Mouse (Mus musculus) liver, embryonic 14.5 days (tissue): Measurements from ENCODE around the gene Syt8. TPM values are rescaled to one million over a fixed set of nuclear protein-coding genes. Genes with fewer than 3 reads are reported as not detected.

ENCODE experiments used
- ATAC-seq: fragments of 200-750 bp; cut with Nextera tagmentation; 2 replicates; pipeline ENCODE4 v1.8.0; 2017; ENCODE audit warnings: moderate number of reproducible peaks, mild to moderate bottlenecking, moderate library complexity; ENCODE audit not compliant: insufficient read depth
- DNase-seq, 3 experiments: peaks; one replicate each; pipeline ENCODE4 v3.0.0-alpha.2; 2012 to 2013; ENCODE audit warnings: low read depth in 3 of 3, low spot score in 3 of 3
- H3K27ac ChIP-seq: fragments of 300-500 bp; sonication (generic); 2 replicates; pipeline ENCODE4 v1.5.1; 2014; ENCODE audit warnings: moderate library complexity, mild to moderate bottlenecking, control low read depth, inconsistent platforms
- H3K27me3 ChIP-seq: fragments of 300-500 bp; sonication (generic); 2 replicates; pipeline ENCODE4 v1.6.1; 2014; ENCODE audit warnings: mild to moderate bottlenecking, low read length, moderate library complexity; ENCODE audit not compliant: control insufficient read depth, insufficient read depth
- H3K36me3 ChIP-seq: fragments of 300-500 bp; sonication (generic); replicated peaks from 2 replicates; pipeline ENCODE4 v1.6.1; 2014; ENCODE audit warnings: low read depth; ENCODE audit not compliant: control insufficient read depth, insufficient read depth
- H3K4me1 ChIP-seq, 2 experiments: fragments of 200-500 bp in 1 of 2; fragments of 300-500 bp in 1 of 2; sonication (generic) in 1 of 2; replicated peaks; 2 replicates each; pipeline ENCODE4 v1.6.1; 2012 to 2014; ENCODE audit warnings: antibody characterized with exemption in 1 of 2, inconsistent platforms in 1 of 2, low read length in 1 of 2; ENCODE audit not compliant: control insufficient read depth in 2 of 2, insufficient read depth in 2 of 2
- H3K4me2 ChIP-seq: fragments of 300-500 bp; sonication (generic); 2 replicates; pipeline ENCODE4 v1.6.1; 2014; ENCODE audit warnings: low read depth, mild to moderate bottlenecking, control low read depth, moderate library complexity
- H3K4me3 ChIP-seq, 2 experiments: fragments of 200-500 bp in 1 of 2; fragments of 300-500 bp in 1 of 2; sonication (generic) in 1 of 2; 2 replicates each; pipeline ENCODE4 v1.5.1; 2012 to 2014; ENCODE audit warnings: low read depth in 2 of 2, low read length in 2 of 2, mild to moderate bottlenecking in 2 of 2, control low read depth in 1 of 2, inconsistent platforms in 1 of 2, moderate library complexity in 1 of 2; ENCODE audit not compliant: insufficient read depth in 1 of 2
- H3K9ac ChIP-seq: fragments of 300-500 bp; sonication (generic); replicated peaks from 2 replicates; pipeline ENCODE4 v1.6.1; 2014; ENCODE audit warnings: mild to moderate bottlenecking, control low read depth, moderate library complexity
- H3K9me3 ChIP-seq: fragments of 300-500 bp; sonication (generic); 2 replicates; pipeline ENCODE4 v1.6.1; 2016; ENCODE audit warnings: low read length, mixed read lengths; ENCODE audit not compliant: control insufficient read depth
- CTCF ChIP-seq: IDR thresholded peaks from 2 replicates; pipeline ENCODE4 v1.5.1; 2016; ENCODE audit warnings: antibody characterized with exemption, low read depth, control low read depth
- EP300 ChIP-seq: IDR thresholded peaks from 2 replicates; pipeline ENCODE4 v1.6.1; 2016; ENCODE audit warnings: antibody characterized with exemption, low read depth
- WGBS: fragments of 180-500 bp; shearing (Covaris S2); extraction: QIAGEN DNeasy Blood & Tissue Kit; methylation state at CpG from one replicate; pipeline ENCODE4 v1.1.7; 2014; ENCODE audit not compliant: insufficient replicate concordance; 5-methylcytosine and 5-hydroxymethylcytosine counted together
- polyA plus RNA-seq, 2 experiments: library from polyadenylated mRNA; depleted of rRNA in 1 of 2; stranded (reverse) in 1 of 2; unstranded in 1 of 2; fragments of >200 nt; fragmentation: Nextera tagmentation in 1 of 2; extraction: Ambion mirVana in 1 of 2; gene quantifications; 2 replicates each; pipeline versions ENCODE4 v1.2.1 to v1.2.3; 2012 to 2014

Gene Syt8
- polyA plus RNA-seq, 2 experiments, result 0.03 TPM; not detected in 1

- no peak for TF ChIP-seq CTCF
- TF ChIP-seq EP300, result no peak
- Histone ChIP-seq H3K27ac (no peak overlapping the region), H3K27me3 (no peaks in the 10 kb centered on the region), H3K9ac (no peak overlapping the region), H3K4me1 (peaks cover 0 to 17% of the 10 kb centered on the region in 2 experiments; a peak in 2 of 4 replicates), H3K9me3 (no peaks in the 10 kb centered on the region), H3K4me2 (no peak overlapping the region), H3K36me3 (no peaks in the 10 kb centered on the region), H3K4me3 (no peak overlapping the region)
- WGBS, result 27% methylated on average over 3 of the region's 3 CpGs
- ATAC-seq (no peak), DNase-seq (no peak)
Observed at GRCm38 (mm10) chr7:142457227-142457811, 22.7 kb downstream of the Syt8 start.

DNA sequence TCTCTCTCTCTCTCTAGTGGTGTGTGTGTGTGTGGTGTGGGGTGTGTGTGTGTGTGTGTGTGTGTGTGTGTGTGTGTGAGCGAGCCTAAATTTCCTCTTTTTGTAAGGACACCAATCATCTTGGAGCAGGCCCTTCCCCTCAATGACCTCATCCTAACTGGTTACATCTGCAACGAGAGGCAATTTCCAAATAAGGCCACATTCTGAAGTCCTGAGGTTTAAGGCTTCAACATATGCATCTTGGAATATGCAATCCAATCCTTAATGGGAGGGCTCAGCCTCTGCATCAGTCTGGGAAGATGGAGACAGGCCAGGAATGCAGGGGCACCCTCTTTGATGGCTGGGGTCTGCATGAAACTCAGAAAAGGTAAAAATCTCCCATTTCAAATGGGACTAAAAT lies 23.4 kb downstream of the Syt8 start:
- H3K27me3 ChIP-seq, result no peaks in the 10 kb centered on the region
- H3K4me3 ChIP-seq, result no peak overlapping the region
- H3K9ac ChIP-seq, result no peak overlapping the region
- no peaks in the 10 kb centered on the region for H3K9me3 ChIP-seq
- no peak overlapping the region for H3K27ac ChIP-seq
- DNase-seq, result no peak
- TF ChIP-seq CTCF (no peak), EP300 (no peak)
- peaks cover 0 to 17% of the 10 kb centered on the region in 2 experiments; a peak in 2 of 4 replicates for H3K4me1 ChIP-seq
- no peak overlapping the region for H3K4me2 ChIP-seq
- WGBS, result 25% methylated on average over 2 of the region's 2 CpGs
- no peak for ATAC-seq
- H3K36me3 ChIP-seq, result no peaks in the 10 kb centered on the region

DNA sequence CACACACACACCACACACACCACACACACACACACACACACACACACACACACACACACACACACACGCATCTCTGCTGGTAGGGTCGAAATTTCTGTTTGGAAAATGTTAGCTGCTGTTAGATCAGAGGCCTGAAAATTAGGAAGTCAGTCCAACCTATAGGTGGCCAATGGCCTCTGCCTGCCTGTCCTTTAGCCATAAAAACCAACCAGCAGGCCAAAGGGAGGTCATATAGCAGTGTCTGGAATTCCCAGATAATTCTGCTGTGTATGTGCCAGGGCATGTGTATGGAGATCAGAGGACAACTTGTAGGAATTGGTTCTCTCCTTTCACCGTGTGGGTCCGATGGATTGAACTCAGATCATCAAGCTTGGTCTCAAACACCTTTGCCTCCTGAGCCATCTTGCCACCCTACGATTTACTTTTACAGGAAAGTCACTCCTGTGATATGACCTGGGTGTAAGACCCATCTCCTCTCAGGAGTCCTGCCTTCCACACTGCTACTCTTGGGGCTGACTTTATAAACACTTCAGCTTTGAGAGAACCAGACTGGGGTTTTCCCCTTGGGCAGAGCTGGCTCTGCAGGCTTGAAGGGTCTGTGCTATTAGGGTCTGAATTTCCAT lies 24.1 kb downstream of the Syt8 start:
- Histone ChIP-seq H3K27ac (no peak overlapping the region), H3K4me2 (no peak overlapping the region)

GRCm38 (mm10) chr7:142459299-142459691 lies 24.6 kb downstream of the Syt8 start:
- Histone ChIP-seq H3K9me3 (no peaks in the 10 kb centered on the region), H3K4me1 (peaks cover 0 to 17% of the 10 kb centered on the region in 2 experiments; a peak in 2 of 4 replicates), H3K36me3 (no peaks in the 10 kb centered on the region), H3K27me3 (no peaks in the 10 kb centered on the region), H3K27ac (no peak overlapping the region), H3K9ac (no peak overlapping the region), H3K4me2 (no peak overlapping the region), H3K4me3 (no peak overlapping the region)
- no peak for TF ChIP-seq EP300
- no peak for TF ChIP-seq CTCF
- ATAC-seq (no peak), DNase-seq (no peak)
- WGBS, result 39% methylated on average over 2 of the region's 2 CpGs

More for the DNA sequence above, 24.1 kb downstream of the Syt8 start:
- no peaks in the 10 kb centered on the region for H3K36me3 ChIP-seq
- peaks cover 0 to 17% of the 10 kb centered on the region in 2 experiments; a peak in 2 of 4 replicates for H3K4me1 ChIP-seq
- H3K4me3 ChIP-seq, result no peak overlapping the region
- WGBS, result 63% methylated on average over 5 of the region's 5 CpGs
- ATAC-seq (no peak), DNase-seq (no peak)
- no peaks in the 10 kb centered on the region for H3K9me3 ChIP-seq
- TF ChIP-seq EP300 (no peak), CTCF (no peak)
- H3K9ac ChIP-seq, result no peak overlapping the region
- no peaks in the 10 kb centered on the region for H3K27me3 ChIP-seq

DNA sequence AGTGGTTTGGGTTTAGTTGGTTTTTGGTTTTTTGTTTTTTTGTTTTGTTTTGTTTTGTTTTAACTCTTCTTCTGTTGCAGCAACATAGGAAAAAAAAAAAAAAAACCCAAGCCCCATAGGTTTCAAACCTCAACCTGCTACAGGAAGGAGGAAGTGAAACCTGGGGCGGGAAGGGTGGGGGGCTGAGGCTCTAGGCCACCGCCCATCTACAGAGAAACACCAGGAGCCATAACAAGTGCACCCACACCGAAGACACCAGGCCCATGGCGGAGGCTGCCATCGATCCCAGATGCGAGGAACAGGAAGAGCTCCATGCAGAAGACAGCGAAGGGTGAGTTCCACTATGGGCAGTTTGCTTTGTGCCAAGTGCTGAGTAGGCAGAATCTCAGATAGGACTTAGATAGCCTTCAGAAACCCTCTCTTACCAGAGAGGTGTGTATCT lies 26.0 kb downstream of the Syt8 start, which contains the start of gene Lsp1:
Lsp1 (plus strand) TSS at position 174 of the 442 bp plus-strand sequence.
- no peak within 1 kb of the TSS for H3K9ac ChIP-seq
- DNase-seq (no peak), ATAC-seq (no peak)
- H3K27me3 ChIP-seq, result no peaks in the 10 kb centered on the region
- H3K9me3 ChIP-seq, result no peaks in the 10 kb centered on the region
- peak within 1 kb of the TSS; percentile 3 to 15; a peak in 2 of 4 replicates for H3K4me3 ChIP-seq
- no peak within 1 kb of the TSS for H3K4me2 ChIP-seq
- no peak for TF ChIP-seq CTCF
- TF ChIP-seq EP300, result no peak
- WGBS, result 37% methylated on average over 7 of the region's 7 CpGs
- H3K4me1 ChIP-seq, result peaks cover 0 to 17% of the 10 kb centered on the region in 2 experiments; a peak in 2 of 4 replicates
- H3K27ac ChIP-seq, result no peak within 1 kb of the TSS
- no peaks in the 10 kb centered on the region for H3K36me3 ChIP-seq
